ENCODE assay signal across 27 mouse cellular contexts in the genomic region with DNA sequence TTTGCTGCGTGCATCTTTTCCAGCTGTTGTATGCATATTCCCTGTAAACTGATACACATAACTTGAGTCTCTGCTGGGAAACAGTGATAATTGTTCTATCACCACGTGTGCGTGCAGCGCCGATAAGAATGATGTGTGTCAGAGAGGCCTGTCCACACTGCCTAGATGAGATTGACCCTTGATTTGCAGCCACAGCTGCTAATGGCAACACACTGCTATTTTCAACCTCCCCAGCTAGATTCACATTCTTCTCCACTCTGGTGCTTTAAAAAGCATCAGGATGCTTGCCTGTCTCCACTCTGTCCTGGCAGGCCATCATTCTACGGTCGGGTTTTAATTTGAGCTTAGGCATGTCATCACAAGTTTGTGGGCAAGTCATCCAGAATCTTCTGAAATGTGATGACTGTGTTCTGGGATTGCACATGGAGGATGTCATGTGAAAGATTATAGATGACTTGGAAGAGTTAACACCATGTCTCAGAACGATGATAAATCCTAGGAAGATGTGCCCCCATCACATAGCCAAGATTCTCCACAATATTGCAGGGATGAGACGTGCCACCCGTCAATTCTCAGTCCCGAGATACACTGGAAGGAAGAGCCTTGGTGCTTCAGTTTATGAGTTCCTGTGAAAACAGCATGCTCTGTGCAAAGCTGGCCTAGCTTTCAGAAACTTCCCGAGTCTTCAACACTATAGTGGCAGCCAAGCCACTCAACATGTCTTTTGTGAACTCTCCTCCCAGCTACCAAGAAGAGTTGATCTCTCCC.
A peak's percentile ranks its signal among the peaks of the same experiment; 100 is the strongest.
DNase-seq lines count a peak whose midpoint lies in the region; ATAC-seq and TF ChIP-seq lines count a peak whose summit lies in the region.
"Had no signal": no experiment of that assay in that cellular context is flagged by ENCODE, and none has a peak within 500 bp of the region (broad histone marks: within the 10 kb centered on the region; RNA-seq: fewer than 3 reads in every experiment).

No protein-coding gene starts in this region.

- H3K9me3 ChIP-seq in forebrain, embryonic 14.5 days (replicated peaks; ENCODE audit: control insufficient read depth, low read length), result no peaks in the 10 kb centered on the region
- H3K9me3 ChIP-seq in forebrain, embryonic 15.5 days, result no peaks in the 10 kb centered on the region
- H3K9me3 ChIP-seq in midbrain, embryonic 11.5 days (ENCODE audit: control insufficient read depth, low read length), result no peaks in the 10 kb centered on the region
- H3K9me3 ChIP-seq in midbrain, embryonic 13.5 days, result no peaks in the 10 kb centered on the region
- H3K9me3 ChIP-seq: embryonic facial prominence, embryonic 15.5 days; heart, embryonic 12.5 days; heart, embryonic 15.5 days; hindbrain, embryonic 10.5 days; hindbrain, embryonic 13.5 days; intestine, embryonic 15.5 days had no signal

- H3K4me2 ChIP-seq in forebrain, embryonic 14.5 days (ENCODE audit: low read length), result no peak overlapping the region
- no peak overlapping the region for H3K4me2 ChIP-seq in forebrain, embryonic 15.5 days (replicated peaks)
- H3K4me2 ChIP-seq in midbrain, embryonic 11.5 days, result no peak overlapping the region
- H3K4me2 ChIP-seq in midbrain, embryonic 13.5 days (replicated peaks), result no peak overlapping the region
- H3K4me2 ChIP-seq in myocyte (ENCODE audit: low read depth), result no peak overlapping the region
- H3K4me2 ChIP-seq: embryonic facial prominence, embryonic 15.5 days; heart, embryonic 12.5 days; heart, embryonic 15.5 days; hindbrain, embryonic 13.5 days; intestine, embryonic 15.5 days had no signal

- TF ChIP-seq CTCF in gastrocnemius, adult 2 months (IDR thresholded peaks at IDR 0.05), result no peak

- no peak overlapping the region for H3K4me3 ChIP-seq in forebrain, embryonic 14.5 days (ENCODE audit: low read depth, low read length)
- no peak overlapping the region for H3K4me3 ChIP-seq in forebrain, embryonic 15.5 days
- H3K4me3 ChIP-seq in gastrocnemius, adult 2 months, result no peak overlapping the region
- H3K4me3 ChIP-seq in midbrain, embryonic 11.5 days (ENCODE audit: low read depth, low read length), result no peak overlapping the region
- no peak overlapping the region for H3K4me3 ChIP-seq in midbrain, embryonic 13.5 days (replicated peaks)
- H3K4me3 ChIP-seq in myocyte, result no peak overlapping the region
- H3K4me3 ChIP-seq: embryonic facial prominence, embryonic 15.5 days; heart, embryonic 12.5 days; heart, embryonic 15.5 days; hindbrain, embryonic 10.5 days; hindbrain, embryonic 13.5 days; intestine, embryonic 15.5 days had no signal

- ATAC-seq in forebrain, embryonic 14.5 days, result peak; percentile 32; the same call in 1 of the 2 replicates
- ATAC-seq in forebrain, embryonic 15.5 days (replicated peaks), result no peak; the same call in 1 of the 2 replicates
- no peak for ATAC-seq in midbrain, embryonic 11.5 days (ENCODE audit: low FRiP score)
- ATAC-seq in midbrain, embryonic 13.5 days, result no peak
- ATAC-seq: CD4-positive, CD25-positive, alpha-beta regulatory T cell, adult 4 months; hindbrain, embryonic 16.5 days; intestine, embryonic 15.5 days had no signal

- 86% methylated on average over 12 of the region's 12 CpGs for WGBS in forebrain, embryonic 14.5 days
- WGBS in forebrain, embryonic 15.5 days, result 84% methylated on average over 12 of the region's 12 CpGs
- 92% methylated on average over 12 of the region's 12 CpGs for WGBS in midbrain, embryonic 11.5 days
- 91% methylated on average over 12 of the region's 12 CpGs for WGBS in midbrain, embryonic 13.5 days

- H3K27me3 ChIP-seq in forebrain, embryonic 14.5 days (replicated peaks; ENCODE audit: control insufficient read depth, insufficient read depth, low read length), result no peaks in the 10 kb centered on the region
- no peaks in the 10 kb centered on the region for H3K27me3 ChIP-seq in forebrain, embryonic 15.5 days
- no peaks in the 10 kb centered on the region for H3K27me3 ChIP-seq in midbrain, embryonic 11.5 days (ENCODE audit: control insufficient read depth, insufficient read depth, low read length)
- no peaks in the 10 kb centered on the region for H3K27me3 ChIP-seq in midbrain, embryonic 13.5 days
- H3K27me3 ChIP-seq in myocyte (ENCODE audit: control insufficient read depth, insufficient read depth, insufficient read length), result no peaks in the 10 kb centered on the region
- H3K27me3 ChIP-seq: embryonic facial prominence, embryonic 15.5 days; heart, embryonic 12.5 days; heart, embryonic 15.5 days; hindbrain, embryonic 13.5 days; intestine, embryonic 15.5 days had no signal

- H3K79me2 ChIP-seq in myocyte (ENCODE audit: control insufficient read depth, insufficient read depth), result no peaks in the 10 kb centered on the region

- TF ChIP-seq POLR2A in myocyte (IDR thresholded peaks at IDR 0.05; ENCODE audit: insufficient read length, low read depth), result no peak

- no peak overlapping the region for H3K27ac ChIP-seq in forebrain, embryonic 14.5 days (ENCODE audit: low read depth, low read length)
- H3K27ac ChIP-seq in forebrain, embryonic 15.5 days (replicated peaks), result no peak overlapping the region
- H3K27ac ChIP-seq in gastrocnemius, adult 2 months, result no peak overlapping the region
- no peak overlapping the region for H3K27ac ChIP-seq in midbrain, embryonic 11.5 days (ENCODE audit: low read depth, low read length)
- no peak overlapping the region for H3K27ac ChIP-seq in midbrain, embryonic 13.5 days
- H3K27ac ChIP-seq: embryonic facial prominence, embryonic 15.5 days; heart, embryonic 15.5 days; hindbrain, embryonic 10.5 days; hindbrain, embryonic 13.5 days; intestine, embryonic 15.5 days had no signal

- H3K36me3 ChIP-seq in forebrain, embryonic 14.5 days (ENCODE audit: control insufficient read depth, insufficient read depth, low read length), result no peaks in the 10 kb centered on the region
- H3K36me3 ChIP-seq in forebrain, embryonic 15.5 days, result no peaks in the 10 kb centered on the region
- H3K36me3 ChIP-seq in midbrain, embryonic 11.5 days (ENCODE audit: control insufficient read depth, insufficient read depth, low read length), result no peaks in the 10 kb centered on the region
- no peaks in the 10 kb centered on the region for H3K36me3 ChIP-seq in midbrain, embryonic 13.5 days
- no peaks in the 10 kb centered on the region for H3K36me3 ChIP-seq in myocyte (ENCODE audit: control insufficient read depth, insufficient read depth)
- H3K36me3 ChIP-seq: embryonic facial prominence, embryonic 15.5 days; heart, embryonic 12.5 days; heart, embryonic 15.5 days; hindbrain, embryonic 10.5 days; hindbrain, embryonic 13.5 days; intestine, embryonic 15.5 days had no signal

- no peak overlapping the region for H3ac ChIP-seq in myocyte (ENCODE audit: control insufficient read depth, insufficient read length)

- no peaks in the 10 kb centered on the region for H3K4me1 ChIP-seq in forebrain, embryonic 14.5 days (ENCODE audit: control insufficient read depth, insufficient read depth, low read length)
- H3K4me1 ChIP-seq in forebrain, embryonic 15.5 days, result no peaks in the 10 kb centered on the region
- H3K4me1 ChIP-seq in midbrain, embryonic 11.5 days (ENCODE audit: control insufficient read depth, insufficient read depth, low read length), result no peaks in the 10 kb centered on the region
- no peaks in the 10 kb centered on the region for H3K4me1 ChIP-seq in midbrain, embryonic 13.5 days (replicated peaks)
- H3K4me1 ChIP-seq: embryonic facial prominence, embryonic 15.5 days; heart, embryonic 15.5 days; hindbrain, embryonic 10.5 days; hindbrain, embryonic 13.5 days; intestine, embryonic 15.5 days had no signal

- no peak overlapping the region for H3K9ac ChIP-seq in forebrain, embryonic 14.5 days (ENCODE audit: low read length)
- no peak overlapping the region for H3K9ac ChIP-seq in forebrain, embryonic 15.5 days (replicated peaks)
- H3K9ac ChIP-seq in midbrain, embryonic 11.5 days (ENCODE audit: low read length), result no peak overlapping the region
- no peak overlapping the region for H3K9ac ChIP-seq in midbrain, embryonic 13.5 days (replicated peaks)
- H3K9ac ChIP-seq: embryonic facial prominence, embryonic 15.5 days; heart, embryonic 12.5 days; heart, embryonic 15.5 days; hindbrain, embryonic 13.5 days; intestine, embryonic 15.5 days had no signal

- intact Hi-C loops in gastrocnemius, adult 2 months (cut with DNase I), result no loop called here
- intact Hi-C loops in gastrocnemius, postnatal 36 days (cut with DNase I), result no loop called here

- DNase-seq in forebrain, embryonic 14.5 days (ENCODE audit: low spot score), result peak; percentile 25
- peak; percentile 21 for DNase-seq in gastrocnemius, adult 2 months
- DNase-seq in gastrocnemius, postnatal 36 days, result no peak
- DNase-seq in midbrain, embryonic 11.5 days (ENCODE audit: low spot score, missing footprints), result peak; percentile 31
- DNase-seq in frontal cortex, adult 2 months (ENCODE audit: extremely low spot score in 1 of 2, low spot score in 1 of 2), result no peak
- DNase-seq: adrenal gland, adult 2 months; adrenal gland, postnatal 14 days; cerebellum, adult 11-12 months; cerebellum, adult 8-10 months; cerebellum, postnatal 10 days; cerebellum, postnatal 36 days; embryo, embryonic 11 days; gastrocnemius, postnatal 25 days; heart, postnatal 10 days; heart, postnatal 36 days; kidney, adult 11 months had no signal

TF ChIP-seq in myocyte, 11 proteins besides CTCF, POLR2A, EP300 and RAD21:
- no peak for TF ChIP-seq CEBPB (IDR thresholded peaks at IDR 0.05; ENCODE audit: insufficient read depth, poor library complexity, severe bottlenecking)
- TF ChIP-seq MYOG (IDR thresholded peaks at IDR 0.05; ENCODE audit: control insufficient read depth in 1 of 3, insufficient read depth in 1 of 3, insufficient read length in 2 of 3, low read depth in 2 of 3), result no peak
- TF ChIP-seq E2F4 (IDR thresholded peaks at IDR 0.05; ENCODE audit: insufficient read depth), result no peak
- no peak for TF ChIP-seq MAX (IDR thresholded peaks at IDR 0.05; ENCODE audit: low read depth)
- TF ChIP-seq SRF (IDR thresholded peaks at IDR 0.05; ENCODE audit: control insufficient read depth, insufficient read length, low read depth), result no peak
- TF ChIP-seq MYOD1 (IDR thresholded peaks at IDR 0.05; ENCODE audit: control insufficient read depth in 1 of 3, insufficient read length in 2 of 3, low read depth in 2 of 3), result peak; percentile 13 to 85 (median 74)
- TF ChIP-seq REST (IDR thresholded peaks at IDR 0.05; ENCODE audit: insufficient read depth, insufficient read length), result no peak
- no peak for TF ChIP-seq USF1 (IDR thresholded peaks at IDR 0.05; ENCODE audit: low read depth)

Comparison
In these comparisons a context has a peak if more than half of its experiments do, and no peak if none do; other contexts are left out.
1. DNase-seq: peak in forebrain, embryonic 14.5 days (single experiment), gastrocnemius, adult 2 months (single experiment) and midbrain, embryonic 11.5 days (single experiment); none in gastrocnemius, postnatal 36 days (0 of 2) and frontal cortex, adult 2 months (0 of 2).